Mouse (Mus musculus) stomach, embryonic 16.5 days (tissue): Measurements from ENCODE around the gene Lurap1l. TPM values are rescaled to one million over a fixed set of nuclear protein-coding genes. Genes with fewer than 3 reads are reported as not detected.

Experiments
- ATAC-seq: fragments of 200-750 bp; cut with Nextera tagmentation; 2 replicates; pipeline ENCODE4 v1.8.0; 2017; ENCODE audit warnings: moderate number of reproducible peaks, moderate TSS enrichment; ENCODE audit not compliant: insufficient read depth, low FRiP score
- H3K27ac ChIP-seq: fragments of 300-500 bp; sonication (generic); 2 replicates; pipeline ENCODE4 v1.5.1; 2014; ENCODE audit warnings: low read length
- H3K27me3 ChIP-seq: fragments of 300-500 bp; sonication (generic); 2 replicates; pipeline ENCODE4 v1.6.1; 2014; ENCODE audit warnings: low read length, control low read depth, mixed read lengths; ENCODE audit not compliant: control insufficient read depth, insufficient read depth
- H3K36me3 ChIP-seq: fragments of 300-500 bp; sonication (generic); 2 replicates; pipeline ENCODE4 v1.6.1; 2014; ENCODE audit warnings: low read length; ENCODE audit not compliant: control insufficient read depth, insufficient read depth
- H3K4me1 ChIP-seq: fragments of 300-500 bp; sonication (generic); 2 replicates; pipeline ENCODE4 v1.6.1; 2014; ENCODE audit warnings: low read length, control low read depth, mixed read lengths; ENCODE audit not compliant: control insufficient read depth, insufficient read depth
- H3K4me2 ChIP-seq: fragments of 300-500 bp; sonication (generic); 2 replicates; pipeline ENCODE4 v1.6.1; 2014; ENCODE audit warnings: low read depth, low read length, mixed read lengths
- H3K4me3 ChIP-seq: fragments of 300-500 bp; sonication (generic); replicated peaks from 2 replicates; pipeline ENCODE4 v1.5.1; 2014; ENCODE audit warnings: mild to moderate bottlenecking, low read length
- H3K9ac ChIP-seq: fragments of 300-500 bp; sonication (generic); 2 replicates; pipeline ENCODE4 v1.6.1; 2014; ENCODE audit warnings: low read length
- H3K9me3 ChIP-seq: fragments of 300-500 bp; sonication (generic); replicated peaks from 2 replicates; pipeline ENCODE4 v1.6.1; 2016; ENCODE audit warnings: low read length, control low read depth; ENCODE audit not compliant: control insufficient read depth
- WGBS: fragments of 180-500 bp; shearing (Covaris S2); extraction: QIAGEN DNeasy Blood & Tissue Kit; methylation state at CpG from one replicate; pipeline ENCODE4 v1.1.7; 2014; 5-methylcytosine and 5-hydroxymethylcytosine counted together
- polyA plus RNA-seq: library from polyadenylated mRNA; unstranded; fragments of >200 nt; fragmentation: Nextera tagmentation; extraction: Ambion mirVana; gene quantifications from 2 replicates; pipeline ENCODE4 v1.2.1, GENCODE M21; 2015

The Lurap1l gene
- polyA plus RNA-seq, 1 experiment from 2014 or later, result 27.1 TPM

DNA sequence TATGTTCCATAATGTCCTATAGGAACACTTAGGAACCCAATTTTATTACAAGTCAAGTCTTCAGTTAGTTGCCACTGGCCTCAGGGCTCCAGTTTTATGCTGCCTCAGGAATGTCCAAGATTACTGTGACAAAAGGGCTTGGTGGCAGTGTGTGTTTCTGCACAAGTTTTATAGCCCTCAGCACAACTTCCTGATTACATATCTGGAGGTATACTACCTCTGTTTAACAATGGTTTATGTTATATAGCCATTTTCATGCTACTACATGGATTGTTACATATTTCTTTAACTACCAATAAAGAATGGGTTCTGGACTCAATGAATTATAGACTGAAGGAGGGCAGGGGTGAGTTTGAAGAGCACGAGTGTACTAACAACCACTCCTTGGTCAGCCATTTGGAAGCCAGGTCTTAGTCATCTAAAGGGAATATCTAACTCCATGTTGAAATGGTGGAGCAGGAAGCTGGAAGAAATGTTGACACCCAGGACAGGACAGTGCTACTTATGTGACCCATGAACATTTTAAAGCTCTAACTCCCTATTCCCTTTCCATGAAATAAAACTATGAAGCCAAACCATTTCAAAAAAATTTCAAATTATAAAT lies 28.3 kb upstream of the Lurap1l start:
- H3K4me3 ChIP-seq, result no peak overlapping the region
- no peaks in the 10 kb centered on the region for H3K4me1 ChIP-seq
- no peaks in the 10 kb centered on the region for H3K36me3 ChIP-seq
- no peaks in the 10 kb centered on the region for H3K27me3 ChIP-seq
- no peak overlapping the region for H3K4me2 ChIP-seq
- 75% methylated on average over 1 of the region's 1 CpGs for WGBS
- ATAC-seq, result no peak
- no peaks in the 10 kb centered on the region for H3K9me3 ChIP-seq
- no peak overlapping the region for H3K9ac ChIP-seq
- no peak overlapping the region for H3K27ac ChIP-seq

GRCm38 (mm10) chr4:80886631-80887030 lies 23.8 kb upstream of the Lurap1l start:
- H3K4me2 ChIP-seq, result no peak overlapping the region

GRCm38 (mm10) chr4:80891004-80891403 lies 19.4 kb upstream of the Lurap1l start:
- Histone ChIP-seq H3K27me3 (no peaks in the 10 kb centered on the region), H3K4me1 (peaks cover 8% of the 10 kb centered on the region; the same call in 1 of the 2 replicates), H3K9me3 (no peaks in the 10 kb centered on the region), H3K4me2 (no peak overlapping the region), H3K27ac (no peak overlapping the region), H3K4me3 (no peak overlapping the region), H3K36me3 (no peaks in the 10 kb centered on the region), H3K9ac (no peak overlapping the region)
- no peak for ATAC-seq
- 93% methylated on average over 6 of the region's 6 CpGs for WGBS

More at GRCm38 (mm10) chr4:80886631-80887030, 23.8 kb upstream of the Lurap1l start:
- H3K9me3 ChIP-seq, result no peaks in the 10 kb centered on the region
- no peak overlapping the region for H3K9ac ChIP-seq
- ATAC-seq, result no peak
- WGBS, result 72% methylated on average over 4 of the region's 4 CpGs
- H3K4me1 ChIP-seq, result no peaks in the 10 kb centered on the region
- no peak overlapping the region for H3K27ac ChIP-seq
- no peaks in the 10 kb centered on the region for H3K27me3 ChIP-seq
- no peak overlapping the region for H3K4me3 ChIP-seq
- H3K36me3 ChIP-seq, result no peaks in the 10 kb centered on the region

DNA sequence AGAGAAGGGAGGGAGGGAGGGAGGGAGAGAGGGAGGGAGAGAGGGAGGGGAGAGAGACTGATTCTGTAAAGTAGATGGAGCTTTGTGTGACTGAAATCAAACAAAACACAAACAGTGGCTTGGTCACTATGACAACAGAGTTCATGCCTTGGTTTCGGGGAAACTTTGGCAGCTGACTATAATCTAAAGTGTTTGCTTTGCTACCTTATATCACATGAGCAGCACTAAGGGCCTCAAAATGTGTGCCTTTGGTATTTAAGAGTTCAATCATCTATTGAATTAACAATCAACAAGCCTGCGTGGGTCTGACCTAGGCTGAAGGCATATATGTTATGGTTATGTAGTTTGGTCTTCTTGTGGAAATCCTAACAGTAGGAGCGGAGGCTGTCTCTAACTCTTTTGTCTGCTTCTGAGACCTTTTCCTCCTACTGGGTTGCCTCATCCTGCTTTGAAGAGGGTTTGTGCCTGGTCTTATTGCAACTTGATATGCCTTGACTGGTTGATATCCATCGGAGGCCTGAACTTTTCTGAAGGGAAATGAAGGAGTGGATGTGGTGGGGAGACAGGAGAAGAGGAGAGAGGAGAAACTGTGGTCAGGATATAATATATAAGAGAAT lies 15.1 kb upstream of the Lurap1l start:
- ATAC-seq, result peak; percentile 85; the same call in 1 of the 2 replicates
- H3K27me3 ChIP-seq, result no peaks in the 10 kb centered on the region
- H3K9ac ChIP-seq, result no peak overlapping the region
- peaks cover 10% of the 10 kb centered on the region; the same call in 1 of the 2 replicates for H3K4me1 ChIP-seq
- WGBS, result 36% methylated on average over 4 of the region's 4 CpGs
- no peaks in the 10 kb centered on the region for H3K36me3 ChIP-seq
- H3K27ac ChIP-seq, result peak overlapping the region; percentile 82
- H3K4me3 ChIP-seq, result no peak overlapping the region
- H3K9me3 ChIP-seq, result no peaks in the 10 kb centered on the region
- no peak overlapping the region for H3K4me2 ChIP-seq

DNA sequence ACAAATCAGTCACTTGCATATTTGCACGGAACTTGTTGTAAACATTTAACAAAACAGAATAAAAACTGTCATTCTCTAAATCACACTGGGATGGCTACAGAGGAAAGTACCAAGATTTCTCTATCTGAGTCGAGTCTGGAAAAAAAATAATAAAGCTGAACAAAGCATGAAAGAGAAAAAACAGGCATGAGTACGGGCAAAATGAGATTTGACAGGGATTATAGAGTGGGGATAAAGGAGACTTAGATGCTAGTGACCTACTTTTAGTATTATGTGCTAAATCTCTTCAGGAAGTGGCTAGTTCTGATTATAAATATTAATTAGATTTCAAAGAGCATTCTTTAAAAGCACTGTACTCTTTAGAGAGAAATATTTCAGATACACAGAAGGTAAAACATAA lies 3.7 kb upstream of the Lurap1l start:
- no peaks in the 10 kb centered on the region for H3K27me3 ChIP-seq
- no peaks in the 10 kb centered on the region for H3K36me3 ChIP-seq
- no peaks in the 10 kb centered on the region for H3K9me3 ChIP-seq
- no peak for ATAC-seq
- no peak overlapping the region for H3K4me2 ChIP-seq
- WGBS, result 49% methylated on average over 3 of the region's 3 CpGs
- H3K27ac ChIP-seq, result no peak overlapping the region
- no peak overlapping the region for H3K4me3 ChIP-seq
- no peaks in the 10 kb centered on the region for H3K4me1 ChIP-seq
- no peak overlapping the region for H3K9ac ChIP-seq

DNA sequence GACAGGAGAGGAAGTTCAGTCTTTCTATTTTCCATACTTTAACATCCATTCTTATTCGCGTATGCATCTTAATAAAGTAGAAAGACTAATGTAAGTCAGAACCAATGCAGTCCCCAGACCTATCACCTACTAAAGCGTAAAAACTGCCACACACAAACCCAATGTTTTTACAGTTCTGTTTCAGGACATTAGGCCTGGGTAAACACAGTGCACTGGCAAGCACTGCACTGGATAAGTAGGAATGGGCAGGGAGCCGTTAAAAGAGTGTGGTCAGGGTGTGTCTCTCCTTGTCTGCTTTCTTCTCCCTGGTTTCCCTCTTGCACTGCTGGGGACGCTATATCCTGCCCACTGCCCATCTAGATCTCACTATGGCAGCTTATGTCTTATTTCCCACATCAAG lies 2.5 kb upstream of the Lurap1l start:
- 67% methylated on average over 5 of the region's 5 CpGs for WGBS
- ATAC-seq, result no peak; the same call in 1 of the 2 replicates
- no peak overlapping the region for H3K4me3 ChIP-seq
- no peaks in the 10 kb centered on the region for H3K4me1 ChIP-seq
- H3K9me3 ChIP-seq, result no peaks in the 10 kb centered on the region
- no peak overlapping the region for H3K9ac ChIP-seq
- no peaks in the 10 kb centered on the region for H3K27me3 ChIP-seq
- H3K36me3 ChIP-seq, result no peaks in the 10 kb centered on the region
- no peak overlapping the region for H3K27ac ChIP-seq
- no peak overlapping the region for H3K4me2 ChIP-seq

DNA sequence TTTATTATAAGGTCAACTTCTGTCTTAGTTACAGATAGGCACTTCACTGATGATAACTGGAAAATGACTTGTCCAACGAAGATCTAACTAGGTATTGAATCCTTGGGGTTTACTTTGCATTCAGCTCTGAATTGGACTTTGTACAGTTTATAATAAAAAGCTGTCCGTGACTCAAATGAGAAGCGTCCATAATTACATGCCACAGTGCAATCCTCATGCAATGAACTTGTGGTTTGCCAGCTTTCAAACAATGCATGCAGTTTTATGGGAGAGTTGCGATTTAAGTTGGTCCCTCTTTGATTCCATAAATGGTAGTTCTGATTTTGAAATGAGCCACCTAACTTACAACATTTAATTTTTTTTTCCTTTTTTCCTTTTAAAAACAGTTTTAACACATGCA lies 1.5 kb upstream of the Lurap1l start:
- H3K4me3 ChIP-seq, result no peak overlapping the region
- no peaks in the 10 kb centered on the region for H3K27me3 ChIP-seq
- no peak for ATAC-seq
- no peak overlapping the region for H3K9ac ChIP-seq
- no peak overlapping the region for H3K4me2 ChIP-seq
- H3K4me1 ChIP-seq, result 0 out of 2 replicates have a peak, but pooled peaks cover 4% of the 10 kb centered on the region
- H3K9me3 ChIP-seq, result no peaks in the 10 kb centered on the region
- H3K36me3 ChIP-seq, result no peaks in the 10 kb centered on the region
- WGBS, result 74% methylated on average over 4 of the region's 4 CpGs
- no peak overlapping the region for H3K27ac ChIP-seq

DNA sequence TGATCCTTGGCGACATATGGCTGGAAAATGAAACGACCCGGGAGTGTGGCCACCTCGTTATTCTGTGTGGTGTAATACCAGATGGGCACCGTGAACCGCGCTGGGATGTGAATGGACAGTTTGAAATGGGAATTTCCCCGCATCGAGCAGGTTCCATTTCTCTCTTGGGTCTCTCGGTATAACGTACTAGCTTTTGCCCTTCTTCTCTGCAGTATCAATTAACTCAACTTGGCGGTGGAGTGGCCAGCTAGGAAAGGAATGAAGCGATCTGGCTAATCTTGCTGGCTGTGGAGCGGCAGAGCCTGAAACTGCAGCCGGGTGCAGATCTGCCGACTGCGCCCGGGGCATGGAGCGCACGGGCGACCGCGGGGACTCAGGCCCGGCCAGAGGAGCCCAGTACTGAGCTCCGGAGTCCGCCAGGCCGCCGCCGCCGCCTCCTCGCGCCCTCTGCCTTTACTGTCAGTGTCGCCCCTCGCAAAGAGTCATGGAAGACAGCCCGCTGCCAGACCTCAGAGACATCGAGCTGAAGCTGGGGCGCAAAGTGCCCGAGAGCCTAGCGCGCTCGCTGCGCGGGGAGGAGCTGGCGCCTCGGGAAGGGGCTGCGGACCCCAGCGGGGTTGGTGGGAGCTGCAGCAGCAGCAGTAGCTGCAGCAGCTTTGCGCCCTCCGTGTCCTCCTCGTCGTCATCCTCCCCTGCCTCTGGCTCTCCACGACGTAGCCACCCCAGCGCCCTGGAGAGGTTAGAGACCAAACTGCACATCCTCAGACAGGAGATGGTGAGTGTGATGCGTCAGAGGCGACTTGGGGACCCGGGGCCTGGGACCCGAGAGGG lies 640 bp downstream of the Lurap1l start:
- 0 out of 2 replicates have a peak, but pooled peaks cover 4% of the 10 kb centered on the region for H3K4me1 ChIP-seq
- peak; percentile 48 for ATAC-seq
- no peaks in the 10 kb centered on the region for H3K27me3 ChIP-seq
- WGBS, result under 1% methylated on average over 58 of the region's 58 CpGs
- H3K9me3 ChIP-seq, result no peaks in the 10 kb centered on the region
- H3K9ac ChIP-seq, result peak overlapping the region; percentile 89
- H3K27ac ChIP-seq, result peak overlapping the region; percentile 93
- H3K36me3 ChIP-seq, result no peaks in the 10 kb centered on the region
- H3K4me2 ChIP-seq, result peak overlapping the region; percentile 68
- peak overlapping the region; percentile 85 for H3K4me3 ChIP-seq
